Mouse (Mus musculus): ENCODE data around the gene Slc38a3.
A peak's percentile ranks its signal among the peaks of the same experiment; 100 is the strongest.

The Slc38a3 gene

DNA sequence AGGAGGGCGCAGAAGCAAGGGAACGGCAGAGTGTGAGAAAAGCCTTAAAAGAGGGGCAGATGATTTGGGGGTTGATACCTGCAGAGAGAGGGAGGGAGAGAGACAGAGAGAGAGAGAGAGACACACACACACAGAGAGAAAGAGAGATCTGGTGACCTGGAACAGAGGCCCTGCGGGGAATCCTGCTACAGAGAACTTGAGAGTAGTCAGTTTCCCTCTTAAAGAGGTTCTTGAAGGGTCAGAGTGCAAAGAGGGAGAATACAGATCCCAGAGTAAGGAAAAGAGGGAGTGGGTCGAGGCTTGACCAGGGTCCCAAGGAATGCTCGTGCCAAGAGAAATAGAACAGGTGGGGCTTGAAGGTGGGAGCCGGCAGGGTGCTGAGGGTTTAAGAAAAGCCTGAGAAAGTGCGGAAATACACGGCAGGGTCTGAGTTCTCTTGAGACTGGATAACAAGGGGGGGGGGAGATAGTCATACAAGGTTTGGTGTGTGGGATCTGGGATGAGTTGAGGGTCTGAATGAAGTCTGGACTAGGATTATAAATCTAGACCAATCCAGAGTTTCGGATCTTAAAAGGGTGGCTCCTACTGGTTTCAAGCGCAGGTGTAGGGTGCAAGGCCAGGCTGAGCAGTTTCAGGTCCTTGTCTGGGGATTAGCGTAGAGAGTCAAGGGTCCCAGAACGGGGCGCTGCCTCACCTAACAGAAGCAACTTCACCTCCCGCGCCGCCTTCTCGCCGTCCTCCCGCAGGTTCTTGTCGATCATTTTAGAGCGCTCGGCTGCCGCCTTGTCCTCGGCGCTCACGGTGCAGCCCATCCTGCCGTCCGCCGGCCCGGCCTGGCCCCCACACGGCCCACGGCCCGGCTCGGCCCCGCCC, 34.7 kb downstream of the Slc38a3 start:
- DNase-seq = no peak

DNA sequence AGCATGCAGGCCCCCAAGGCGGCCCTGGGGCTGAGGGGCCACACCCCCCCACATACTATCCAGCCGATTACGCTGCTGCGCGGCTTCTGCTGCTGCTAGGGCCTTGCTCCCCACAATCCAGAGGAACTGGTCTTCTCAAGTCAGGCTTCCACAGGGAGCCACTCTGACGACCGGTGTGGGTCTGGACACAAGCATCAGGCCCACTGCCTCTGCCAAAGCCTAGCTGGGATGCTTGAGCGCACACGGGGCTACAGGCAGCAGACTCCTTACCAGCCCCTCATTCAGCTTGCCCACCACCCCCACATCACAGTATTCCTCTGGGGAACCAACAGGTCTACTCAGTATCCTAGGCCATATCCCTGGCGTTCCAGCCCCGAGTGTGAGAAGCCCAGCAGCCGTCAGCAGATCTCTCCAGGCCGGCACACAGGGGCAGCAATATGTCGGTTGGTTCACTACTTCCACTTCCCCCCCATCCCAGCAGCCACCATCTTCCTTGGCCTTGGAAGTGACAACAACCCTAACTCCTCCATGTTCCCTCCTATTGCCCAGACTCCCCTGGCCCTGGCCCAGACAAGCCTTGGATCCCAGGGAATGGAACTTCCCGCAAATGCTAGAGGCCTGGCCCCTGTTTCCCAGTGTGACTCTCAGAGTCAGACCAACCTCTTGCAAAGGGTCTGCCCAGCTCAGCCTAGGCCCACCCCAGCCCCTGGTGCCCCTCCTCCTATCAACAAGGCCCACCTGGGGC, 35.5 kb downstream of the Slc38a3 start:
- DNase-seq = no peak

DNA sequence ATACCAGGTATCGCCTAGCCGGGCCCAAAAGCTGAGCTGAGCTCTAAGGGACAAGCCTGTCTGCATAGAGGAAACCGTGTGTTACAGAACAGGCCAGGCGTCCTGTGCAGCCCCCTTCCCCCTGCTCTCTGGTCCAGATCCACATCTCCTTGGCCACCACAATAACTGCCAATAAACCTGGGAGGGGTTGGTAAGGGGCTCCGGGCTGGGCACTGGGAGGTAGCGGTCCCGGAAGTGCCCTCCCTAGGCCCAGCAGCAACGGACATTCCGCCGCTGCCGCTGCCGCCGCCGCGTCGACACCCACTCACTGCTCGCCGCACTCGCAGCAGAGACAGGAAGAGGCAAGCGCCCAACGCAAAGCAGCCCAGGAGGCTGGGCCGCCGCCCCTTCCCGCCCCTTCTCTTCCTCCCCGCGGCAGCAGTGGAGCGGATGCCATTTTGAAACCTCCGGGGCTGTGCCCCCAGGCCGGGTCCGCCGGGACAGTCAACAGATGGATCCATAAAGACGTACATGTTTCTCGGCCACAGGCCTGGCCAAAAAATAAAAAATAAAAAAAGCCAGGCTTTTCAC, 36.2 kb downstream of the Slc38a3 start:
- DNase-seq = peak in 1 of 2 experiments; percentile 78

DNA sequence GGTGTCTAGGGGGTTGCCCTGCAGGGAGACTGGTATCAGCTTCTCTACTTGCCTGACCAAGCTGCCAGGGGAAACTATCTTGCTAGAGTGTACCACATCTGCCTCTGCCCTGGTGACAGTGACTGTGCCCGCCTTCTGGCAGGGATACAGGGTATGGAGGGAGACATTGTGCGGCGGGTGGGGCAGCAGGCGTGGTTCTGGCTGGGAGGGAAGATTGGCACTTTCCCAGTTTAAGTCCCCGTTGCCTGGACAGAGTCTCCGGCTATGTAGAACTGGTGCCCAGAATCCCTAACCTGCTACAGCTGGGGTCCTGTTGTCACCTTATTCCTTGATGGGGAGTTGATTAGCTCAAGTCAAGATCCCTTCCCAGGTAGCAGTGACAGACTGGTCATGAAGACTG, 36.9 kb downstream of the Slc38a3 start:
- DNase-seq = no peak

DNA sequence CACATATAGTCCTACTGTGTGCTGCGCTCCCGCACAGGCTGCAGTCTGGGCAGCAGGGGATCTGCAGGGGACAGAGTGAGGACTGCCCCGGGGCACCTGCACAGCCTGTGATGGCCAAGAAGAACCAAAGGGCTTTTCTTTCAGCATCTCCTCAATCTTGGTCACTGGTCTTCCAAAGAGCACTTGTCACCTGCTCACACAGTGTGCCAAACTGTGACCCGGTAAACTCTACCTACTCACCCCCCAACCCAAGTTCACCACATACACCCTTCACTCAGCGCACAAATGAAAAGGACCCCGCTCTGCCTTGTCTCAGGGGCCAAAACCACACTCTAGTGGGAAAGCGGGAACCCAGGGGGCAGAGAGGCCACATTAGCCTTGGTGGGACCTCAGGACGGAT, 37.5 kb downstream of the Slc38a3 start:
- DNase-seq = no peak

DNA sequence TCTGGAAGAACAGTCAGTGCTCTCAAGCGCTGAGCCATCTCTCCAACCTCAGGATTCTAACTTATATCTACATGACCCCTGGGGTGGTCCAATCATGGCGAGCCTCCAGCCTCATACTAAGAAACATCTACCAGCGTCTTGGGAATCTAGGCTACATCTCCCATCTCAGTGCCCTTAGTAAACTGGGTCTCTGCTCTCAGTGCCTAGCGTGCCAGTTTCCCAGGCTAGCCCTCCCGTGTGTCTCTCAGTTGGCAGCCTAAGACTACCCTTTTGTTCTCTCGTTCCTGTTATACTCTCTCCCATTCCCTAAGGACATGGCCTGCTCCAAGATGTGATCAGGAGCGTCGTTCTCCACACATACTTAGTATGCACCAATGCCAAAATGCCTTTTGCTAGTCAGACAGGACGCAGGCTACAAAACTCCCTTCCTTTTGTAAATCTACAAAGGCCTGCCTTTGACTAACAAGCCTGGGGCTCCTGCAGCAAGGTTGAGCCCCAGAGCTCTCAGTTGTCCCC, 38.0 kb downstream of the Slc38a3 start:
- DNase-seq = no peak

DNA sequence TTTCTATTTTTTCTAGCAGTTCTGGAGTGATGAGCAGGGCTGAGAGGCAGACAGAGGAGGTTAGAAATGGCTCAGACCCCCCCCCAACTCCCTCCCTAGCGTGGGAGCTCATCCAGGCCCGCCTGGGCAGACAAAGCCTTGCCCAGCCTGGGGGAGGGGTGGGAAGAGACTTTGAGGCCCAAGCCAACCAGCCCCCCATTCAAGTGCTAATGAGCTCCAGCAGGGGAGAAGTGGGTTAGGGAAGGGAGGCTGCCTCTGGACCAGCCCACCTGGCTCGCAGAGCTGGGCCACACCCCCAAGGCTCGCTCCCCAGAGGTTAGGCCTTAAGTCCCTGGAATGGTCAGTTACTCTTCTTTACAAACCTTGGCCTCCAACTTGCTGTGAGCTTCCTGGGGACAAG, 38.8 kb downstream of the Slc38a3 start:
- DNase-seq = no peak

DNA sequence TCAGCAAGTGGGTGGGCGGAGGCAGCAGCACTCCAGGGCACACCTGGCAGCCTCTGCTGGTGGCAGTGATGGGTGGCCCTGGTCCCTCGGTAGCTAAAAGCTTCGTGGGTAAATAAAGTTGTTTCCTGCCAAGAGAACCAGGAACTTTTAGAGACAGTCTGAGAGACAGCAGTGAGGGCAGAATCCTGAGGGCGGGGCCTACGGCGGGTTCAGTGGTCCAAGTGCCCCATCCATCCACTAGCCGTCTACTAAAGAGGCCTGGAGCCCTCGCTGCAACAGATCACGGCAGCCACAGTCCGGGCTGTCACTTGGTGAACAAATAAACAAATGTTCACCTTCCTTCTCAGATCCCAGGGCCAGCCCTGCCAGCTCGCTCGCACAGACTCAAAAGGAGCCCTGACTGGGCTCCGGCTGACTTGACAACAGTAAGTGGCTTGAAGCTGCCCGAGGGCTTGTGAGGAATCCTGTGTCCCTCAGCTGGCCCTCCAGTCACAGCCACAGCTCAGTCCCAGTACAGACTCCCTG, 39.4 kb downstream of the Slc38a3 start:
- no peak for DNase-seq

DNA sequence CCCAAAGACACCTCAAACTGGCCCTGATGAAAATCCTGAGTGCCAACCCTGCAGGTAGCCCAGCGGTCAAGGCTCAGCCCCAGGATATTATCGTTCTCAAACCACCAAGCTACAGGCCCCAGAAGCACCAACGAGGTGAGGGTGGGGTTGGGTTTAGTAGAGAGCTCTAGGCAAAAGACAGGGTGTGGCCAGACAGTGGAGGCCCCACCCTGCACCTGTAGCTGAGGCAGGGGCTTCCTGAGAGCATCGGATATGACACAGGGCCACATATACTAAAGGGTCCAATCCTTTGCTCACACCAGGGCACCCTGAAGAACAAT, 40.0 kb downstream of the Slc38a3 start:
- DNase-seq = no peak

DNA sequence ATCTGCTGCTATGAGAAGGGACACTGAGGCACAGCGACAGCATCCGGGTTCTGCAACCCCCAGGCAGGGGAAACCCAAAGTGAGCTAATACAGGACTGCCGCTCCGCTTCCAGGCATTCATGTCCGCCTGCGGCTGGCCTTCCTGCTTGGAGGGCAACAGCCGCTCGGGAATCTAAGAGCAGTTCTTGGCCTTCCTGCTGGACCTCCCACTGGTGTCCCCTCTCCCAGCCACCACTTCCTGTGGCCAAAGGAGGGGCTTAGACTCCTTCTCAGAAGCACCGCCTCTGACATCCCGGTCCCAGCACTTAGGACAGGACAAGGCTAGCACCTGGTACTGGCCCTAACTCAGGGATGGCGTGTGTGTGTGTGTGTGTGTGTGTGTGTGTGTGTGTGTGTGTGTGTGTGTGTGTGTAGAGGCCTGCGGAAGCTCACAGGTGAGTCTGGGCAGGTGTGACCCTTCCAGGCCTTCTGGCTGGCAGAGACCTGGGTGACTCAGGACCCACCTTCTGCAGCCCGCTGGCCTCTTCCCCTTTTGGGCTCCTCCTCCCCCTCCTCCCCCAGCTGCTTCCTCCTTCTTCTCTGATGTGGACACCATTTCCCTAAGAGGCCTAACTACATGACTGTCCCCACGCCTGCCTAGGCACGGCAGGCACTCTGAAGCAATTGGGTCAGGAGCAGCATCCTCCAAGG, 40.5 kb downstream of the Slc38a3 start:
- DNase-seq = peak; percentile 63 to 69

DNA sequence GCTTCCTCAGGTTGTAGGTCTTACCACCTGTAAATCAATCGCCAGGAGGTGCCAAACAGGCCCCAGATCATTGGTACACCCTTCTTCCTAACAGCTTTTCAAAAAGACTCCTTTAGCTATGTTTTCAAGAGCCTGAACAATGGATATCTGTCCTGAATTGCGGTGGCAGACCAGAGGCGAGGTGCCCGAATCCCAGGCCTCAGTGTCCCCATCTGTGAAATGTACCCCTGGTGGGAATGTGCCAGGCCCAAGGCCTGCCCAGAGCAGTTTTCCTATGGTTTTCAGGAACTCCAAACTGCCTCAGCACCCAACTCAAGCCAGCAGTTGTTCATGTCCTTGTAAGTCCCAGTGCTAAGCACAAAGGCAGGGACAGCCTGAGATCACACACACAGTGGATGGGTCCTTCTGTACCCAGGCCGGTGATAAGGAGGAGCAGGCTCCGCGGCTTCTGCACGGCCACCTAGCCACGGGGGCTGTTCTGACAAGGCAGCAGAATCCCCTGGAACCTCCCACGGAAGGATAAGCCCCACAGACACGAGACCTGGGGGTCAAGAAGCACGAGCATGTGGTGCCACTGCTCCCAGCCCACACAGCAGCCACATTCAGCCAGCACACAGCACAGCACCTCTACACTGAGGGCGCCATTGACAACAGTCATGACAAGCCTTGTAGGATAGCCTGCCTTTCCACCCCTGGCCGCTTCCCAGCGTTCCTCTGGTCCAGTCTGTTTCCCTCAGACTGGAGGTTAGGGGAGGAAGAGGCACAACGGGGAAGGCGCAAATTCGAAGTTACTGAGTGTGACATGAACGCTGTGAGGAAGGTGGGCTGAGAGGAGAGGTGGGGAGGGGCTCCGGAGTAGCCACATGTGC, 41.7 kb downstream of the Slc38a3 start:
- DNase-seq = no peak

DNA sequence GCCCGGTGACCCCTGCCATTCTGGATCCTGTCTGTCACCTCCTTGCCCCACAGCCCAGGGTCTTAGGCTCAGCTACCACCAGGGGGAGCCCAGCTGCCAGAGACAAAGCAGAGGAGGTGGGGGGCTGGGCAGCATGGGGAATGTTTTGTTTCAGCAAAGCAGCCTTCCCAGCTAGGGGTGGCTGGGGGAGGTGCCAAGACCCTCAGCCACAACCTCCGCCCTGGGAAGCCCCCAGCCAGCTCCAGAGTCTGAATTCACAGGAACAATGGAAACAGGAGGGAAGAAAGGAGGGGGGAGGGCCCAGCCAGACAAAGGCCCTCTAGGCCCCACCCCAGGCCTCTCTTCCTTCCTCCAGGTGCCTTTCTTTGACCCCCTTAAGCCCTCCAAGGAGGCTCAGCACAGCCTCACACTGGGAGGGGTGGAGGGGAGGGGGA, 42.5 kb downstream of the Slc38a3 start:
- DNase-seq = peak; percentile 70 to 82

DNA sequence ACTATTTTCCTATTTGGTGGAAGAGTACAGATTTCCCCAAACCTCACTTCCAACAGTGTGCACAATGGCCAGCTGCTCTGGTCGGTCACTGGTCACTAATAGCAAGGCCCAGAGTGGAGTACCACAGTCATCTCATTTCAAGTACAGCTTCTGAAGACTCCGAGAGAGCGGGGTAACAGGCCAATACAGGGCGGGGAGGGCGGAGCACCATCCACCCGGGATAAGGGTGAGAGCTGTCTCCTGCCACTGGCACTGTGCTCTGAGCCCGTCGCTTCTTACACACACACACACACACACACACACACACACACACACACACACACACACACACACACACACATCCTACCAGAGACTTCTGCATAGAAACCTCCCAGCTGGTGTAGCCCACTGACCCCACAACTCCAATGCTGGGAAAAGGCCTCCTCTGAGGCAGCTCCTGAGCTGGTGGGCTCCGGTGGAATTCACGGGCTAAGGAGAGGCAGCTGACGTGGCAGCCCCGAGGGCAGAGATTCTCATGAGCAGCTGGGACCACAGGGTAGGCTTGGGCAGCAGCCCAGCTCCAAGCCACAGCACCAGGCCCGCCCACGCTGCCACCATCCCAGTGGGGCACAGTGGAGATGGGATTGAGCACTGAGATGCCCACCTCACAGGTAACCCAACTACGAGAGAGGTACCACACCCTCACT, 43.0 kb downstream of the Slc38a3 start:
- DNase-seq = no peak

DNA sequence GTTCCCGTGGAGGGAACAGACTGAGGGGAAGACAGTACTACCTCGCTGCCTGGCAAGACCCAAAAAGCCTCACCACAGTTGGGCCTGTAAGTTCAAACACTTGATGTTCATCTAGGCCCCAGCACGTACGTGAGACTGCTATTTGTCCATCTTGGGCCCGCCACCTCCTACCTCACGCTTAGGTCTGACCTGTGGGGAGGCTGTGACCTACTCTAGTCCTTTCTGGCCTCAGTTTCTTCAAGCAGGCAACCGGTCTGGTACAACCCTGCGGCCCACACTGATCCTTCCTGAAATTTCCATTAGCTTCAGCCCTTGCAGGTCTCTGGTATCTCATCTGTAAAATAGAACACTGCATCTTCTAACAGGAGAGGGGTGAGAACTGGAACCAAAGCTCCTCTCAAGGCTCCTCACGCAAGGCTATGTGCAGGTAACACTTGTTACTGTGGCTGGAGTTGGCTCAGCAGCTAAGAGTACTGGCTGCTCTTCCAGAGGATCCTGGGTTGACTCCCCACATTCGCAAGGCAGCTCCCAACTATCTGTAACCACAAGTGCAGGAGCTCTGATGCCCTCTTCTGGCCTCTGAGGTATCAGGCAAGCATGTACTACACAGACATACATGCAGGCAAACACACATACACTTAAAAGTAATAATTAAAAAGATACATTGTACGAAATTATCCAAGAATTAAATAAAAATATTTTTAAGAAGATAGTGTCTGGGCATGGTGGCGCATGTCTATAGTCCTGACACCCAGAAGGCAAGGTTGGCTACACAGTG, 43.8 kb downstream of the Slc38a3 start:
- DNase-seq = no peak

DNA sequence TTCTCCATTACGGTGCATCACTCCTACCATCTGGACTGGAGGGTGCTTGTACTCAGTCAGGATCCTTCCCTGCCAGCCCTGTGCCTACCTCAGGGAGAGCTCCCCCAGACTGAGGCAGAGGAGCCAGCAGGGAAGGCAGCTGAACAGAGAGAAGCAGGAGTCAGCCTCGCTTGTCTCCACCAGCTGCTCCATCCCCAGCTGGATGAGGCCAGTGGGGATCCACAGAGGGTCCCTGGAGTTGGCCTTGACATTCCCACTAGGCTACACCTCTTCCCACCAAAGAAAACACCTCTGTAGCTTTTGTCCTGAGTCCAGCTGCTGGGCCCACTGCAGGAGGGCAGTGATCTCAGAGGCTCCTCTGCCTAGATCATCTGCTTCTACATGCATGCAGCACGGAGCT, 44.4 kb downstream of the Slc38a3 start:
- DNase-seq = no peak

DNA sequence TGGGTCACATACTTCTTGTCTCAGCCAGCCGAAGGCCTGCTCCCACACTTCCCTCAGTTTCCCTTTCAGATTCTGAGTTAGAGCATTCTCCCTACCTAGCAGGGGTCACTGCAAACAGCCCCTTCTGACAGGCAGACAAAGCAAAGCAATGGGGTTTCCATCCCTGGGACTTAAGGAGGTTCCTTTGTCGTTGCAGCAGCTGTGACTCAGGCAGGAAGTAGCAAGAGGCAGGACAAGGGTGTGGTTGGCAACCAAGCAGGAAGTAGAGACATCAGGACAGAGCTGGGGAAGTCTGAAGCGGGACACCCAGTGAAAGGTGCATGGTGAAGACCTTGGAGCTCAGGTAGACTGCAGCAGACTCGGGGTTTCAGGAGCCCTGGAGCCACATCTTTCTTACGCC, 44.8 kb downstream of the Slc38a3 start:
- no peak for DNase-seq

DNA sequence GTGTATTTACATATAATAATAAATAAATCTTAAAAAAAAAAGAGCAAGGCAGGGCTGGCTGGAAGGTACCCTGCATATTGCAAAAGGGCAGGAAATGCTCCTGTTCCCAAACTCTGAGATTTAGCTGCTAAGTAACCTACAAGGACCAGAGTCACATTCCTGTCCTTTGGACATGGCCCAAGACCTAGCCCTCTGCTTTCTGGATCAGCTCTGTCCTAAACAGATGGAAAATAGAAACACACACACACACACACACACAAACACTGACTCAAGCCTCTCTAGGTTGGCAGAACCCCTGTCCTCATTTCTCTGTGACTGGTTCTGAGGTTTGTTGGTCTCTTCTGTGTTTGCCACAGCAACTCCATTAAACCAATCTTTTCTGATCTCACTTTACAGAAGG, 48.4 kb downstream of the Slc38a3 start:
- no peak for DNase-seq

DNA sequence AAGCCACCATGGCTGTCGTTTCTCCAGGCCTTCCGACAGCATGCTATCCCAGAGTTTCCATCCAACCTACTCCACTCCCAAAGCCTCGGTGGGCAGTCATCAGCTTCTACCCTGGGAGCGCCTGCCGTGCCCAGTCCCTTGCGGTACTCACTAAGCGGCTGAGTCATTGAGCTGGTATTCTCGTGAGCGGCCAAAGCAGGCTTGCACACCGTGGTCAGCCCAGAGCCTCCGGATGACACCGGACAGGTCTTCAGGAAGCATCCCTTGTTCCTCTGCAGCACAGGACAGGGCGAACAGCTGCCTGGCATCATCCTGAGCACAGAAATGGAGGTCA, 49.8 kb downstream of the Slc38a3 start:
- no peak for DNase-seq

DNA sequence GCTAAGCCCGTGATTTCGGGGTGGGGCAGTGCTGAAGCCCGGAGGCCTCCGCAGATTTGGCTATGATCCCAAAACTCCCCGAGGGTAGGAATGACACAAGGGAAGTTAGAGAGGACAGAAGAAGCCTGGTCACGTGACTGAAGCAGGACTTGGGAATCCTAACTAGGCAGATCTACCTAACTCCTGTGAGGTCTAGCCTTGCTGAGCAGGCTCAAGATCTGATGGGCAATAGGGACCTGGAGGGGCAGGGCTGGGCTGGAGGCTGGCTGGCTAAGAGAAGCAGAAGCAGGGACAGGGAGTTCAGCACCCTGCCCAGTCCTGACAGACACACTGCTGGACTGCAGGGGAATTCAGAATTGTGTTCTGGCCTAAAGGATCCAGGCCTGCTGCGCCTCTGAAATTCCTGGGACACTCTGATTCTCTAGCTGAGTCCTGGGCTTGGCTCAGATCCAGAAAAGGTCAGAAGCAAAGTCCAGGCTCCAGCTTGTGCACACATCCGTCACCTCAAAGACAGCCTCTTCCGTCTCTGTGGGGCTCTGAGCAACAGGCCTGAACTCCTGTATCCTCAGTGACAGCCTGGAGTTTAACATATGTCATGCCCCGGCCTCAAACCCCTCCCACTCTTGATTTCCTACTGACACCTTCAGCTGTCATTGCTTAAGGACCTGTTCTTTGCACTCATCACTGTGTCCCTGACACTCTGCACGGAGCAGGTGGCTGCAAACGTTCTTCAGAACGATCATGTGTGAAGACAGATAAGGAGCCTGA, 50.4 kb downstream of the Slc38a3 start:
- DNase-seq = peak; percentile 88 to 89

DNA sequence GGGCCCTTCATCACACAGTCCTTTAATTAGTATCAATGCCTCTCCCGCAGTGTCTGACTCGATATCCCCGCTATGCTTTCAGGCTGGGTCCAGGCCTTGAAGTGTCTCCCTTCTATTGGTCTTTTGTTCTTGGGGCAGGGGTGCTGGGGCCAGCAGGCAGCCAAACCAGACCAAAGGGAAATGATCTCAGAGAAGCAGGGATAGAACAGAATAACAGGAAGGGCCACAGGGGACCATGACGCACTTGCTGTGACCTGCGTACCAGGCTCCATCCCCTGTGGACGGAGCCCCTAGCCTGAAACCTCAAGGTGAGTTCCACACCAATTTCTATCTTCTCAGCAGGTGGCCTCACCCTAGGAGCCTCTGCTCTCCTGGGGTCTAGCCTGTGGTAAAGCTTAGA, 51.2 kb downstream of the Slc38a3 start:
- DNase-seq = no peak

Measured in kidney, adult 8-10 months (tissue).